In genomic region chr16:10989896-10990295, GRCm38 (mm10) we compare ENCODE assay signal across 10 mouse cellular contexts.
DNase-seq lines count a peak whose midpoint lies in the region; ATAC-seq and TF ChIP-seq lines count a peak whose summit lies in the region.
"Had no signal": no experiment of that assay in that cellular context is flagged by ENCODE, and none has a peak within 500 bp of the region (broad histone marks: within the 10 kb centered on the region; RNA-seq: fewer than 3 reads in every experiment).

No protein-coding gene starts in this region.

- H3K36me3 ChIP-seq in kidney, embryonic 16.5 days (ENCODE audit: insufficient read depth, low read length) = peaks cover 5% of the 10 kb centered on the region; the same call in 1 of the 2 replicates
- H3K36me3 ChIP-seq in kidney, embryonic 14.5 days (ENCODE audit: control insufficient read depth, insufficient read depth, low read length) = peaks cover 6% of the 10 kb centered on the region; the same call in 1 of the 2 replicates
- H3K36me3 ChIP-seq in ES-Bruce4 (ENCODE audit: control insufficient read depth, insufficient read depth, low read length, poor library complexity, severe bottlenecking) = no peaks in the 10 kb centered on the region
- no peaks in the 10 kb centered on the region for H3K36me3 ChIP-seq in liver, embryonic 15.5 days (replicated peaks)

- H3K27ac ChIP-seq in kidney, embryonic 16.5 days (ENCODE audit: low read length) = peak overlapping the region; percentile 30; the same call in 1 of the 2 replicates
- H3K27ac ChIP-seq in kidney, embryonic 14.5 days (ENCODE audit: low read depth, low read length) = no peak overlapping the region
- H3K27ac ChIP-seq in ES-Bruce4 (ENCODE audit: insufficient read depth, low read length) = no peak overlapping the region
- peak overlapping the region; percentile 58 for H3K27ac ChIP-seq in liver, embryonic 15.5 days (replicated peaks)
- H3K27ac ChIP-seq: hindbrain, embryonic 13.5 days had no signal

- no peaks in the 10 kb centered on the region for H3K27me3 ChIP-seq in kidney, embryonic 16.5 days (ENCODE audit: insufficient read depth, low read length)
- H3K27me3 ChIP-seq in kidney, embryonic 14.5 days (ENCODE audit: control insufficient read depth, insufficient read depth, low read length) = no peaks in the 10 kb centered on the region
- no peaks in the 10 kb centered on the region for H3K27me3 ChIP-seq in ES-Bruce4 (ENCODE audit: control insufficient read depth, insufficient read depth, low read length, poor library complexity, severe bottlenecking)
- H3K27me3 ChIP-seq in liver, embryonic 15.5 days = no peaks in the 10 kb centered on the region
- H3K27me3 ChIP-seq: hindbrain, embryonic 13.5 days had no signal

- no peak for TF ChIP-seq EP300 in ES-Bruce4 (IDR thresholded peaks at IDR 0.05; ENCODE audit: insufficient read depth, low read depth, low read length)

- ATAC-seq in kidney, embryonic 16.5 days (ENCODE audit: low FRiP score, low TSS enrichment) = no peak
- ATAC-seq in kidney, embryonic 14.5 days (ENCODE audit: low FRiP score, low TSS enrichment) = no peak
- ATAC-seq in liver, embryonic 15.5 days (ENCODE audit: insufficient read depth) = no peak
- no peak for ATAC-seq in activated CD4-positive, CD25-positive, alpha-beta regulatory T cell, adult 4 months

- peak; percentile 55 for TF ChIP-seq CTCF in ES-Bruce4 (IDR thresholded peaks at IDR 0.05; ENCODE audit: low read depth, low read length)

- no peak overlapping the region for H3K9ac ChIP-seq in kidney, embryonic 16.5 days (replicated peaks; ENCODE audit: low read length)
- H3K9ac ChIP-seq in kidney, embryonic 14.5 days (ENCODE audit: low read depth, low read length) = no peak overlapping the region
- H3K9ac ChIP-seq in ES-Bruce4 (ENCODE audit: low read depth, poor library complexity, severe bottlenecking) = no peak overlapping the region
- H3K9ac ChIP-seq in liver, embryonic 15.5 days = no peak overlapping the region
- H3K9ac ChIP-seq: hindbrain, embryonic 13.5 days had no signal

- peaks cover 5% of the 10 kb centered on the region; the same call in 1 of the 2 replicates for H3K9me3 ChIP-seq in kidney, embryonic 16.5 days (ENCODE audit: low read length)
- H3K9me3 ChIP-seq in kidney, embryonic 14.5 days (ENCODE audit: control insufficient read depth, low read length) = peaks cover 6% of the 10 kb centered on the region; the same call in 1 of the 2 replicates
- no peaks in the 10 kb centered on the region for H3K9me3 ChIP-seq in ES-Bruce4 (replicated peaks; ENCODE audit: control insufficient read depth, insufficient read depth, low read length, poor library complexity, severe bottlenecking)
- H3K9me3 ChIP-seq in liver, embryonic 15.5 days (replicated peaks) = no peaks in the 10 kb centered on the region

- DNase-seq in 416B (ENCODE audit: low read depth) (peak; percentile 52), adipocyte (ENCODE audit: low spot score) (no peak)
- DNase-seq: cerebellum, adult 2 months; midbrain, embryonic 14.5 days had no signal

- H3K4me3 ChIP-seq in kidney, embryonic 16.5 days (ENCODE audit: low read length) = no peak overlapping the region
- H3K4me3 ChIP-seq in kidney, embryonic 14.5 days (ENCODE audit: low read length) = no peak overlapping the region
- no peak overlapping the region for H3K4me3 ChIP-seq in ES-Bruce4 (ENCODE audit: low read depth, low read length)
- H3K4me3 ChIP-seq in liver, embryonic 15.5 days (replicated peaks) = no peak overlapping the region
- H3K4me3 ChIP-seq: hindbrain, embryonic 13.5 days had no signal

- H3K4me2 ChIP-seq in kidney, embryonic 16.5 days (replicated peaks; ENCODE audit: low read depth, low read length) = no peak overlapping the region
- no peak overlapping the region for H3K4me2 ChIP-seq in kidney, embryonic 14.5 days (replicated peaks; ENCODE audit: low read depth, low read length)
- H3K4me2 ChIP-seq in liver, embryonic 15.5 days = 0 out of 2 replicates have a peak overlapping the region, but pooled peaks have one; percentile 23
- H3K4me2 ChIP-seq: hindbrain, embryonic 13.5 days had no signal

- 94% methylated on average over 4 of the region's 4 CpGs for WGBS in kidney, embryonic 16.5 days
- WGBS in kidney, embryonic 14.5 days = 93% methylated on average over 4 of the region's 4 CpGs
- 56% methylated on average over 4 of the region's 4 CpGs for WGBS in liver, embryonic 15.5 days (ENCODE audit: insufficient replicate concordance)

- peaks cover 50% of the 10 kb centered on the region for H3K4me1 ChIP-seq in kidney, embryonic 16.5 days (ENCODE audit: insufficient read depth, low read length)
- peaks cover 22% of the 10 kb centered on the region for H3K4me1 ChIP-seq in kidney, embryonic 14.5 days (ENCODE audit: control insufficient read depth, insufficient read depth, low read length)
- H3K4me1 ChIP-seq in ES-Bruce4 (ENCODE audit: control insufficient read depth, insufficient read depth, low read length) = no peaks in the 10 kb centered on the region
- H3K4me1 ChIP-seq in liver, embryonic 15.5 days (replicated peaks) = peaks cover 34% of the 10 kb centered on the region

- no peak for TF ChIP-seq POLR2A in ES-Bruce4 (IDR thresholded peaks at IDR 0.05; ENCODE audit: insufficient read depth, low read length)

Comparison
In these comparisons a context has a peak if more than half of its experiments do, and no peak if none do; other contexts are left out.
1. H3K27ac ChIP-seq: peak in kidney, embryonic 16.5 days (single experiment) and liver, embryonic 15.5 days (single experiment); none in kidney, embryonic 14.5 days (single experiment) and ES-Bruce4 (single experiment).